Mouse (Mus musculus) adrenal gland, postnatal 25 days (tissue): Measurements from ENCODE around the gene Hal. TPM values are rescaled to one million over a fixed set of nuclear protein-coding genes. Genes with fewer than 3 reads are reported as not detected.
"Not testable (repeated sequence)": the region's sequence is repeated elsewhere in the genome, so short reads cannot be mapped to it uniquely, and the experiment has no call there.

ENCODE experiments used
- DNase-seq: peaks from one replicate; pipeline ENCODE4 v3.0.0; 2021; ENCODE audit warnings: mixed read lengths
- total RNA-seq: library from RNA; stranded (reverse); gene quantifications from 2 replicates; pipeline ENCODE4 v1.2.3, GENCODE M21; 2021

Gene Hal
- total RNA-seq, 1 experiment from 2014 or later, result 0.09 TPM

DNA sequence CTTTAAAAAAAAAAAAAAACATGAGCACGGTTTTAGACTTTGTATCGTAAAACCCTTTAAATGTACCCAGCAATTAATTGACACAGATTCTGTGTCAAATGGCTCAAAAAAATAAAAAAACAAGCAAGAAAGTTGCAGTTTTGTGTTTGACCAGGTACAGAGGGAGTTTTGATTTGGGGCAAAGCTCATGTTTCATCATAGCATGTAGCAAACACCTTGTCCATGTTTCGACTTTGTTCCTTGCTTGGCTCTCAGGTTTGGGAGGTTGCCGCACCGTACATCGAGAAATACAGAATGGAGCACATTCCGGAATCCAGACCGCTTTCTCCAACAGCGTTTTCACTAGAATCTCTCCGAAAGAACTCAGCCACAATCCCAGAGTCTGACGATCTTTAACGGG is 27.4 kb downstream of the Hal start:
- no peak for DNase-seq

DNA sequence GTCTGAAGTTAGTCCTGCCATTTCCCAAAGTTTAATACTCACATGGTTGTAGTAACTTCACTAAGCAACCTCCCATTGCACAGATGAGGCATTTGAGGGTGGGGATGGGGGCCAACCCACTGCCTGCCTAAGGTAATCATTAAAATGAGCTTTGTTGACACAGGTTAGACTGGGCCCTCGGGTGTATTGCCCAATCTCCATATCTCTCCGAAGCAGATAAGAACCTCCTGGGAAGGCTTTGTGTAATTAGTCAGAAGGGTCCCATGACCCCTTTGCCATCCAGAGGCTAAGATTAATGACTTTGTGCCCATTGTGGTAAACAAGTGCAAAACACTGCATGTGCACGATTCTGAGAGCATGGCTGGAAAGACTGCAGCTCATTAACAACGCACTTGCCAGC is 29.2 kb downstream of the Hal start:
- DNase-seq, result no peak

GRCm38 (mm10) chr10:93518186-93518585 is 29.6 kb downstream of the Hal start:
- no peak for DNase-seq

GRCm38 (mm10) chr10:93518620-93519019 is 30.1 kb downstream of the Hal start:
- no peak for DNase-seq

DNA sequence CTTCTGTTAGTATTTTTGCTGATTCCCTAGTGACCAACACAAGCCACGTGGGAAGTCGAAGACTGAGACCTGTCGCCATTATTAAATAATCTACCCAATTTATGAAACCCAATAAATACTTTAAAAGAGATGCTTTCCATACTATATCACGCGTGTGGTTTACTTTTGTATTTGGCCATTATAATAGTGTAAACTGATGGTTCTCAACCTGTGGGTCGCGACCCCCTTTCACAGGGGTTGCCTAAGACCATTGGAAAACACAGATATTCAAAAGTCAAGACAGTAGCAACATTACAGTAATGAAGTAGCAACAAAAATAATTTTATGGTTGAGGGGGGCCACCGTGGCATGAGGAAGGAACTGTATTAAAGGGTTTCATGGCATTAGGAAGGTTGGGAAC is 30.6 kb downstream of the Hal start:
- DNase-seq, result no peak

- no peak for DNase-seq
Observed at GRCm38 (mm10) chr10:93519756-93520155, 31.2 kb downstream of the Hal start.

DNA sequence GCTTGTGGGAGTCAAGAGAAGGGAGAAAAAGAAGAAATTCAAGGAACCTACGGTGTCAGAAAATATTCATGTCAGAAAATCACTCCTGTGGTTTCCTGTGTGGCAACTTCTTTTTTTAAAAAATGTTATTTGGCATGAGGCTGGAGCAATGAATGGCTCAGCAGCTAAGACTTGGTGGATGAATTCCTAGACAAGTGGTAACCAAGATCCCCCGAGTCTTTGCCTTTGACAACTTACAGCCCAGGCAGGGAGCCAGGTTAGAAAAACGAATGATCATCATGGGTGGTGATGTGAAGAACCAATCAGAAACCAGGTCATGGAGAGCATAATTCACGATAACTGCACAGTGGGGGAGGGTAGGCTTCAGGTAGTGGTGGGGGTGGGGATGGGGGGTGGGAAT is 32.4 kb downstream of the Hal start:
- DNase-seq, result no peak

GRCm38 (mm10) chr10:93525329-93525728 is 36.8 kb downstream of the Hal start:
- no peak for DNase-seq

DNA sequence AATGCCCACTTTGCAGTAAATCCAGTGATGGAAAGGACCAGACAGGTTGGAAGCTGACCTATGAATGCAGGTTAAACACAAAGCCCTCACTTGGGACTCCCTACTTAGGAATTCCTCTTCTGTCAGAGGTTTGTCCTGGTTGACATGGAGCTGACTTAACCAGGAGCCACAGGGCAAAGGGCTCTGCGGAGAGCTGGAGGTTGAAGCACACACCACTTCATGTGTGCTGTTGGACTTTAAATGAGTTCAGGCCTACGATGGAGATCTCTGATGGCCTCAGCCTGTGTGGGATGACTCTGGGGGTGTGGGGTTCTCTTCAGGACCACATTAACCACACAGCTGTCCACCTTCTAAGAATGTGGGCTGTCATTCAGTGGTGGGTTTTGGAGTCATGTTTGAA is 49.7 kb downstream of the Hal start:
- DNase-seq, result no peak

- DNase-seq, result no peak
Observed at GRCm38 (mm10) chr10:93538818-93539217, 50.2 kb downstream of the Hal start.

- DNase-seq, result peak; percentile 89
Observed at GRCm38 (mm10) chr10:93539775-93540430, 51.3 kb downstream of the Hal start, which contains the start of gene Amdhd1. TSS of gene Amdhd1 (minus strand) at chr10:93540033.

GRCm38 (mm10) chr10:93540431-93541210 is 52.1 kb downstream of the Hal start, which contains the start of gene Ccdc38:
TSS of gene Ccdc38 (plus strand) at chr10:93540632.
- DNase-seq, result no peak

- no peak for DNase-seq
Observed at GRCm38 (mm10) chr10:93541585-93541984, 53.0 kb downstream of the Hal start.

DNA sequence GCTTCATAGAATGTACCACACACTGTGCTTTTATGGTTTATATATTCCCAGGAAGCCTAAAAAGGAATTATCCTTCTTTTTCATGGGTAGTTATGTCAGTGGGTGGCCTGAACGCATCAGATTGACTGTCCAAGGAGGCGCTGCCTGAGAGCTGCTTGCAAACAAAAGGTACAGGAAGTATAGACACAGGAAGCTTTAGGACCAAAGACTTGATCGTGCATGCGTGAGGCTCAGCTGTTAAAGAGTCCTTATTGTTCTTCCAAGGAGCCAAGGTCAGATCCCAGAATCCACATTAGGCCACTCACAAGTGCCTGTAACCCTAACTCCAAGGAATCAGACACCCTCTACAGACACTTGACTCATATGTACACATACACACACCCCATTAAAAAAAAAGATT is 53.8 kb downstream of the Hal start:
- DNase-seq, result no peak

DNA sequence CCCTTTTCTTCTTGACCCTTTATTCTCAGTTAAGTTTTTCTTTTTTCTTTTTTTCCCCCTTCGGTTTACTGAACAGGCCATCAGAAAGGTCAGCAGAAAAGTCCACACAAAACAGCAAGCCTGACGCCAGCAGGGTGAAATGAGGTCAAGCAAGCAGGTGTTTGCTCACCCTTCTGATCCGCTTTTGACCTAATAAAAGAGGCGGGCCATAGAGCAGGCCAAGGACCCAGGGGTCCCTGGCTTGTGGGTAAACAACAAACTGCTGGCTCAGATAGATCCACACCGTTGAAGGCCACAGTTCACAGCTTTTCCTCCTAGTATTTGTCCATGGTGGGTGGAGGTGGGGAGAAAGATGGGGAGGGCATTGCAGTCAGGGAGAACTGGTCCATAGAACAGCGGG is 54.6 kb downstream of the Hal start:
- no peak for DNase-seq

DNA sequence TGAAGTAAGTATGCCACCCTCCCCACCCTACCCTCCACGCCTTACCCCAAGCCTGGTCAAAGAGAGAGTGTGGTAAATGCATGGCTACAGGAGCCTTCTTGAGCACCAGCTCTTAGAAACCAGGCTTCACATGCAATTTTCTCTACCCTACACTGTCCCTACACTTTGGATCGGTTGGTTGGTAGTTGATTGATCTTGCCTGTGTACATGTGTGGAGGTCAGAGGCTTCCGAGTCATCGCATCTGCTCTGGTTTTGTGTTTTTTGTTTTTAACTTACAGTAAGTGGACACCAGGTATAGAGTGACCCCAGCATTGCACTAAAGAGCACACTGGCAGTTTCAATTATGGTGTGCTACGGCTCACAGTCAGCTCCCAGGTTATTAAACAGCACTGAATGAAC is 55.6 kb downstream of the Hal start:
- no peak for DNase-seq

GRCm38 (mm10) chr10:93547741-93548270 is 59.2 kb downstream of the Hal start:
- no peak for DNase-seq

DNA sequence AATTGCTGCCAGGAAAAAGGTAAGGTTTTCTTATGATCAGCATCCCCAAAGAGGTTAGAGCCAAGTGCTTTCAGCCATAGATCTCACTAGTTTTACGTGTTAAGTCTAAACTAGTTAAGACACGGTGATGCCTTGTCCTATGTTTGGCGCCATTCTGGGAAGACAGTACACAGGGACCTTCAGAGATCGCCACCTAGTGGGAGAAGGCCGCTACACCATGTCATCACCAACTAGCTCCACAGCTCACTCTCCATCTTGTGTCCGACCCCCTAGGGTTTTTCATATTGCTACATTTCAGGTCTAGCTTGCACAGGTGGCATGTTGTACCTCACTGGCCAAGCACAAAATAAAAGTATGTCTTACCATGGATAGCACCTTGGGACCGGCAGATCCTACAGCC is 60.4 kb downstream of the Hal start:
- peak; percentile 68 for DNase-seq

- no peak for DNase-seq
Observed at GRCm38 (mm10) chr10:93549821-93550220, 61.3 kb downstream of the Hal start.

- DNase-seq, result no peak
Observed at GRCm38 (mm10) chr10:93552596-93552995, 64.0 kb downstream of the Hal start.

GRCm38 (mm10) chr10:93557971-93558370 is 69.4 kb downstream of the Hal start:
- not testable (repeated sequence) for DNase-seq

- peak; percentile 44 for DNase-seq
Observed at GRCm38 (mm10) chr10:93559786-93560185, 71.2 kb downstream of the Hal start.

- no peak for DNase-seq
Observed at GRCm38 (mm10) chr10:93564518-93565090, 76.0 kb downstream of the Hal start.
